Mouse (Mus musculus) liver, adult 2 months (tissue): ENCODE measurements at regions not wholly inside any gene's neighbourhood (a gene's known extent, or its start where the extent isn't known, plus 50 kb on each side); places are given as distances from the start of the nearest gene placed in this dataset.

Source experiments
- DNase-seq: peaks from one replicate; pipeline ENCODE4 v3.0.0-alpha.2; 2011; ENCODE audit warnings: low read depth, low spot score; ENCODE audit errors: extremely low read depth
- H3K27ac ChIP-seq: fragments of 200-500 bp; replicated peaks from 2 replicates; pipeline ENCODE4 v1.5.1; 2012; ENCODE audit warnings: low read depth, mild to moderate bottlenecking, control low read depth, inconsistent platforms, low read length; ENCODE audit not compliant: insufficient read depth
- H3K27me3 ChIP-seq: fragments of 200-500 bp; 2 replicates; pipeline ENCODE4 v1.6.1; 2012; ENCODE audit warnings: mild to moderate bottlenecking, moderate library complexity, low read length, inconsistent platforms; ENCODE audit not compliant: control insufficient read depth, insufficient read depth
- H3K36me3 ChIP-seq: fragments of 200-500 bp; 2 replicates; pipeline ENCODE4 v1.6.1; 2012; ENCODE audit warnings: low read length, inconsistent platforms; ENCODE audit not compliant: control insufficient read depth, insufficient read depth
- H3K4me1 ChIP-seq: fragments of 200-500 bp; 2 replicates; pipeline ENCODE4 v1.6.1; 2011; ENCODE audit warnings: low read length; ENCODE audit not compliant: control insufficient read depth, insufficient read depth
- H3K4me3 ChIP-seq: fragments of 200-500 bp; 2 replicates; pipeline ENCODE4 v1.5.1; 2011; ENCODE audit warnings: low read depth, mild to moderate bottlenecking, control low read depth, low read length, moderate library complexity; ENCODE audit not compliant: insufficient read depth
- H3K79me2 ChIP-seq: fragments of 200-500 bp; 2 replicates; pipeline ENCODE4 v1.6.1; 2012; ENCODE audit warnings: inconsistent platforms, mild to moderate bottlenecking, low read length, moderate library complexity; ENCODE audit not compliant: control insufficient read depth, insufficient read depth
- H3K9ac ChIP-seq: fragments of 200-500 bp; 2 replicates; pipeline ENCODE4 v1.6.1; 2012; ENCODE audit warnings: low read depth, mild to moderate bottlenecking, control low read depth, inconsistent platforms, low read length
- CTCF ChIP-seq: fragments of 200-500 bp; IDR thresholded peaks from 2 replicates; pipeline ENCODE4 v1.5.1; 2011; ENCODE audit warnings: low read depth, low read length, control low read depth
- POLR2A ChIP-seq: fragments of 200-500 bp; IDR thresholded peaks from 2 replicates; pipeline ENCODE4 v1.6.1; 2011; ENCODE audit warnings: low read length, control low read depth; ENCODE audit not compliant: insufficient read depth; ENCODE audit errors: extremely low read depth
- WGBS: fragments of 180-500 bp; shearing (Covaris S2); methylation state at CpG from one replicate; pipeline ENCODE4 v1.1.7; 2018; 5-methylcytosine and 5-hydroxymethylcytosine counted together

DNA sequence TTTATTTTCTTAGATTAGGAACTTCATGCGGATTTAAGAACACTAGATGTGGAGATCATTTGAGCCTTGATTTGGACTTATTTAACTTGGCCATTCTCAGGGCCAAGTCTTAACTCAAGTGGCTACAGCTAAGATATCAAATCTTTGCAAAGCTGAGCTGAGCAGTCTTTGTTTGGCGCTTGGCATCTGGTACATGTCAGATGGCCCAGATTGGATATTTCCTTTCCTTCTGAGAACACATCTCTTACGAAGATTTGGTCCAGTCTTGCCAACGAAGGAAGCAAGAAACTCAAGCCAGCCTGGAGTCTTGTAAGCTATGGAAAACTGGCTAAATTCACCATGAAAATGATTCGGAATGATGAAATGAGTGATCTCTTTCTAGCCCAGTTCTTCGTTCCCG is 59.1 kb upstream of the Cdc42ep3 start:
- no peak for DNase-seq
- Histone ChIP-seq H3K4me3 (no peak overlapping the region), H3K36me3 (no peaks in the 10 kb centered on the region), H3K9ac (no peak overlapping the region), H3K27ac (no peak overlapping the region), H3K4me1 (no peaks in the 10 kb centered on the region), H3K27me3 (no peaks in the 10 kb centered on the region), H3K79me2 (no peaks in the 10 kb centered on the region)
- 87% methylated on average over 7 of the region's 7 CpGs for WGBS
- TF ChIP-seq CTCF = no peak
- no peak for TF ChIP-seq POLR2A

- Histone ChIP-seq H3K27ac (no peak overlapping the region), H3K4me1 (no peaks in the 10 kb centered on the region), H3K4me3 (no peak overlapping the region), H3K9ac (no peak overlapping the region), H3K27me3 (no peaks in the 10 kb centered on the region), H3K79me2 (no peaks in the 10 kb centered on the region), H3K36me3 (no peaks in the 10 kb centered on the region)
- 100% methylated on average over 1 of the region's 1 CpGs for WGBS
- no peak for TF ChIP-seq POLR2A
- DNase-seq = no peak
Measured at GRCm38 (mm10) chr17:79417953-79418352, 63.1 kb upstream of the Cdc42ep3 start.

DNA sequence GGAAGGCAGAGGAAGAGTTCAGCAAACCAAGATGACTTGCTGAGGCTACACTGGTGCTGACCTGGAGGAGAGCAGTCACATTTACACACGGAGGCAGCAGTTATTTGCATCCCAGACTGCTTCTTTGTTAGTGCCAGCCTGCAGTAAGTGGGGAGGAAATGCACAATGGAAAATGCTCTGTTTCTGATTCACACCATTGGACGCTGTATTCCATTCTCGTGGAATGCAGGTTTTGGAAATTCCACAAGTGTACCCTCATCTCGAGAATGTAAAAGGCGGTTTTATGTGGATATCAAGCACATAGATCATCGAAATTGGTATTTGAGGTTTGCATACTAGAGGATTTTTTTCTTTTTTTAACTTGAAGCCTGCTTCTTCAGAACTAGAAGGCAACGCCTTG is 66.7 kb upstream of the Cdc42ep3 start:
- Histone ChIP-seq H3K4me1 (no peaks in the 10 kb centered on the region), H3K79me2 (no peaks in the 10 kb centered on the region), H3K27ac (no peak overlapping the region), H3K27me3 (no peaks in the 10 kb centered on the region), H3K36me3 (no peaks in the 10 kb centered on the region), H3K4me3 (no peak overlapping the region), H3K9ac (no peak overlapping the region)
- no peak for DNase-seq
- no peak for TF ChIP-seq CTCF
- no peak for TF ChIP-seq POLR2A
- 74% methylated on average over 7 of the region's 7 CpGs for whole genome bisulfite sequencing

DNA sequence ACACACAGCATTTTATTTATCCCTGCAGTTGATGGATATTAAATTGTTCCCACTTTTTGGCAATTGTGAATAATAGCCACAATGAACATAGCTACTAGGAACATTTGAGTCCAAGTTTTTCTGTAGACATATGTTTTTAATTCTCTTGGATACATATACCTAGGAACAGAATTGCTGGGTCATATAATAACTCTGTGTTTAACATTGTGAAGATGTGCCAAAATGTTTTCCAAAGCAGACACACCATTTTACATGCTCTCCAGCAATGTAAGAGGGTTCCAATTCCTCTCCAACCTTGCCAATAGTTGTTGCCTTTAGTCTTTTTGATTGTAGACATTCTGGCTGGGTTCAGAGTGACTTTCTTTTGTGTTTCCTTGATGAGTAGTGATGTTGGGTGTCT is 84.3 kb upstream of the Cdc42ep3 start:
- Histone ChIP-seq H3K27me3 (no peaks in the 10 kb centered on the region), H3K36me3 (no peaks in the 10 kb centered on the region), H3K4me3 (no peak overlapping the region), H3K27ac (no peak overlapping the region), H3K9ac (no peak overlapping the region), H3K4me1 (no peaks in the 10 kb centered on the region), H3K79me2 (no peaks in the 10 kb centered on the region)
- no peak for DNase-seq
- TF ChIP-seq POLR2A (no peak), CTCF (no peak)

DNA sequence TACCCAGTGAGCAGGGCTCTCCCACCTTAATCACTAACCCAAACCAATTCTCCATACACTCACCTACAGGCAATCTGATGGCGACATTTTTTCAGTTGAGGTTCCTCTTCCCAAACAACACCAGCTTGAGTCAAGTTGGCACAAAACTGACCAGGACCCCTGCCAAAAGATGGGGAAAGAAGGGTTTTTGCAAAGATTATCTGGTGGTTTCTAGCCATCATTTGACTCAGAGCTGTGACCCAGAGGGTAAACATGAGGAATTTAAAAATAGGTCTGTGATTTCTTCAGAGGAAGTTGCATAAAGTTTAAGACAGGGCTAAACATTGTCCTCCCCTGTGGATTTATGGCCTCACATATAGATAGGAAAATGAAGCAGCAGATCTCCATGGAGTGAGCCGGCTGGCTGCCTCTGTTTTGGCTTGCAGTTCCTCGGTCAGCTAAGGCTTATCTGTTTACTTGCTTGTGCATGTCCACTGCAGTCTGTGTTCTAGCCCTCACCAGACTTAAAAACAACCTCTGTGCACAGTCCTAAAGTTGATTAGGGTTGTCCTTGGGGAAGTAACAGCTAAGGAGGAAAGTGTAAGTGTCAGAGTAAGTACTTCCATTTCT is 87.7 kb upstream of the Cdc42ep3 start:
- Histone ChIP-seq H3K27ac (no peak overlapping the region), H3K9ac (no peak overlapping the region), H3K79me2 (no peaks in the 10 kb centered on the region), H3K27me3 (no peaks in the 10 kb centered on the region), H3K4me3 (no peak overlapping the region), H3K36me3 (no peaks in the 10 kb centered on the region), H3K4me1 (no peaks in the 10 kb centered on the region)
- TF ChIP-seq CTCF (no peak), POLR2A (no peak)
- WGBS = 64% methylated on average over 3 of the region's 3 CpGs
- no peak for DNase-seq

DNA sequence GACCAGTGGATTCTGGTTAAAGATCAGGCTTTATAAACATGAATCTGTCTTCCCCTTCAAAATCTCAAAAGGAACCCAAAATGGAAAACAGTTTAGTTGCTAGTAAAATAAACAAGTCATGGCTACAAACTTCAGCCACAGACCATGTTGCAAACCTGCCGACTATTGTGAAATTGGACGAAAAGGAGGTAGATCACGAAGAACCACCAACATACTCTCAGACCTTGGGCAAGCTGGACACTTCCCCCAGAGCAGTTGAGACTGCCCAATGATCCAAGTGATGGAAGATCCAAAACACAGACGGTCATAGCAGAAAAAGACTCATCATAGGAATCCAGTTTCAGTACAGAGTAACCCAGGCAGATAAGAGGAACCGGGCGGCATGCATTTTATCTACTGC is 92.3 kb upstream of the Cdc42ep3 start:
- Histone ChIP-seq H3K27me3 (no peaks in the 10 kb centered on the region), H3K36me3 (no peaks in the 10 kb centered on the region), H3K27ac (no peak overlapping the region), H3K4me1 (no peaks in the 10 kb centered on the region), H3K79me2 (no peaks in the 10 kb centered on the region), H3K4me3 (no peak overlapping the region), H3K9ac (no peak overlapping the region)
- DNase-seq = no peak
- TF ChIP-seq CTCF (no peak), POLR2A (no peak)
- 87% methylated on average over 6 of the region's 6 CpGs for WGBS
